In the genomic region with DNA sequence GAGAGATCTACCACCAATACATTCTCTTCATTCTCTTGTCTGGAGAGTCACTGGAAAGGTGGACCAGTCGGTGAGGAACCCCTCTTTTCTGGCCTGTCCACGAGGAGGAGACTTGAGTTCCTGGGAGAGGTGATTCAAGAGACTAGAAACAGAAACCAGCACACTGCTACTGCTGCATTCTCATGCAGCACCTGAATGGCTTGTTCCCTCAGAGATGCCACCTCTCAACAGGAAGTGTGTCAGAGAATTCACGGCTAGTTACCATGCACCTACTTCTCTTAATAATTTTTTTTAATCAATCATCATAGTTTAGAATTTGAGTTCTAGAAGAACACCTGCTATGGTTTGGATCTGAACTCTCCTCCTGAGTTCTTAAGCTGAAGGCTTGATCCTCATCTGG, we compare ENCODE assay signal across 16 mouse cellular contexts. TPM values are rescaled to one million over a fixed set of nuclear protein-coding genes. Genes with fewer than 3 reads are reported as not detected.
"Had no signal": no experiment of that assay in that cellular context is flagged by ENCODE, and none has a peak within 500 bp of the region (broad histone marks: within the 10 kb centered on the region; RNA-seq: fewer than 3 reads in every experiment).

No protein-coding gene starts in this region.

- H3K4me1 ChIP-seq: kidney, embryonic 15.5 days; limb, embryonic 10.5 days; midbrain, embryonic 10.5 days; neural tube, embryonic 12.5 days had no signal

- H3K4me2 ChIP-seq: kidney, embryonic 15.5 days; liver, embryonic 11.5 days; lung, embryonic 14.5 days; neural tube, embryonic 12.5 days had no signal

- H3K4me3 ChIP-seq: kidney, embryonic 15.5 days; limb, embryonic 10.5 days; midbrain, embryonic 10.5 days; myocyte; neural tube, embryonic 12.5 days had no signal

- DNase-seq: kidney, adult 2 months; kidney, postnatal 14 days; lung, embryonic 14.5 days; lung, postnatal 10 days; lung, postnatal 4 days; midbrain, embryonic 14.5 days; retina, postnatal 1 day; right cerebral cortex, postnatal 4 days; spleen, adult 18-20 months had no signal

- H3K27ac ChIP-seq: kidney, embryonic 15.5 days; limb, embryonic 10.5 days; midbrain, embryonic 10.5 days; neural tube, embryonic 12.5 days had no signal

- H3K36me3 ChIP-seq: kidney, embryonic 15.5 days; limb, embryonic 10.5 days; midbrain, embryonic 10.5 days; neural tube, embryonic 12.5 days had no signal

- H3K9me3 ChIP-seq: kidney, embryonic 15.5 days; limb, embryonic 10.5 days; midbrain, embryonic 10.5 days; neural tube, embryonic 12.5 days had no signal

- H3K27me3 ChIP-seq: kidney, embryonic 15.5 days; neural tube, embryonic 12.5 days had no signal

- H3K9ac ChIP-seq: kidney, embryonic 15.5 days; lung, embryonic 14.5 days; neural tube, embryonic 12.5 days had no signal

RNA-seq across cellular contexts. Expression of gene Dynlrb2, which starts 52.0 kb away (rescaled TPM):
- polyA plus RNA-seq: limb, embryonic 10.5 days; liver, embryonic 11.5 days; liver, embryonic 16.5 days had no signal
